Mouse (Mus musculus) midbrain, embryonic 16.5 days (tissue): ENCODE data around the gene Hspa4. TPM values are rescaled to one million over a fixed set of nuclear protein-coding genes. Genes with fewer than 3 reads are reported as not detected.
A peak's percentile ranks its signal among the peaks of the same experiment; 100 is the strongest.

Source experiments
- ATAC-seq: fragments of 200-750 bp; cut with Nextera tagmentation; 2 replicates; pipeline ENCODE4 v1.8.0; 2017; ENCODE audit warnings: moderate TSS enrichment
- H3K27ac ChIP-seq: fragments of 300-500 bp; sonication (generic); 2 replicates; pipeline ENCODE4 v1.5.1; 2014; ENCODE audit warnings: mild to moderate bottlenecking, low read length, mixed read lengths
- H3K27me3 ChIP-seq: fragments of 300-500 bp; sonication (generic); 2 replicates; pipeline ENCODE4 v1.6.1; 2014; ENCODE audit warnings: low read depth, low read length, mixed read lengths; ENCODE audit not compliant: control insufficient read depth, insufficient read depth
- H3K36me3 ChIP-seq: fragments of 300-500 bp; sonication (generic); 2 replicates; pipeline ENCODE4 v1.6.1; 2014; ENCODE audit warnings: mild to moderate bottlenecking, low read length, moderate library complexity, mixed read lengths; ENCODE audit not compliant: control insufficient read depth, insufficient read depth
- H3K4me1 ChIP-seq: fragments of 300-500 bp; sonication (generic); 2 replicates; pipeline ENCODE4 v1.6.1; 2014; ENCODE audit warnings: mild to moderate bottlenecking, low read length, mixed read lengths; ENCODE audit not compliant: control insufficient read depth, insufficient read depth
- H3K4me2 ChIP-seq: fragments of 300-500 bp; sonication (generic); 2 replicates; pipeline ENCODE4 v1.6.1; 2014; ENCODE audit warnings: mild to moderate bottlenecking, low read length, mixed read lengths
- H3K4me3 ChIP-seq: fragments of 300-500 bp; sonication (generic); 2 replicates; pipeline ENCODE4 v1.5.1; 2014; ENCODE audit warnings: low read depth, mild to moderate bottlenecking, low read length, moderate library complexity, mixed read lengths
- H3K9ac ChIP-seq: fragments of 300-500 bp; sonication (generic); 2 replicates; pipeline ENCODE4 v1.6.1; 2014; ENCODE audit warnings: low read depth, low read length, mixed read lengths
- H3K9me3 ChIP-seq: fragments of 300-500 bp; sonication (generic); replicated peaks from 2 replicates; pipeline ENCODE4 v1.6.1; 2014; ENCODE audit warnings: mild to moderate bottlenecking, low read length, mixed read lengths; ENCODE audit not compliant: control insufficient read depth, poor library complexity, severe bottlenecking
- WGBS: fragments of 180-500 bp; shearing (Covaris S2); extraction: QIAGEN DNeasy Blood & Tissue Kit; methylation state at CpG from one replicate; pipeline ENCODE4 v1.1.7; 2014; 5-methylcytosine and 5-hydroxymethylcytosine counted together
- polyA plus RNA-seq: library from polyadenylated mRNA; unstranded; fragments of >200 nt; fragmentation: Nextera tagmentation; extraction: Ambion mirVana; gene quantifications from 2 replicates; pipeline ENCODE4 v1.2.1, GENCODE M21; 2015

The Hspa4 gene
- polyA plus RNA-seq, 1 experiment from 2014 or later: 37.9 TPM

DNA sequence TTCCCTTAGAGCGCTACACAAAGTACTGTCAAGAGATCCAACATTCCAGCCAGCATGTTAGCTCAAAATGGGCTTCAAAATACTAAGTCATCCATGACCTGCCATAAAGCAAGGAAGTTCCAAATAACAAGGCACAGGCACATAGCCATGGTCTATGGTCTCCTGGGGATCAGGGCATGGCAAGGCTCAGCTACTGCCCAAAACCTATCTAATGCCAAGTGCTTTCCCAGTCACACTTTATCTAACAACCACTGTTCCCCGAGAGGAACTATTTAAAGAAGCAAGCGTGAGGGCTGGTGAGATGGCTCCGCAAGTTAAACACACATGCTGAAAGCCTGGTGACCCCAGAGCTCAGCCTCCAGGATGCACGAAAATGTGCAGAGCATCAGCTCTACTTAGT lies 26.9 kb downstream of the Hspa4 start:
- Histone ChIP-seq H3K36me3 (peaks cover 27% of the 10 kb centered on the region), H3K9ac (no peak overlapping the region), H3K4me2 (no peak overlapping the region), H3K27me3 (no peaks in the 10 kb centered on the region), H3K4me1 (no peaks in the 10 kb centered on the region), H3K4me3 (no peak overlapping the region), H3K27ac (no peak overlapping the region), H3K9me3 (no peaks in the 10 kb centered on the region)
- 92% methylated on average over 5 of the region's 5 CpGs for WGBS
- ATAC-seq: no peak

DNA sequence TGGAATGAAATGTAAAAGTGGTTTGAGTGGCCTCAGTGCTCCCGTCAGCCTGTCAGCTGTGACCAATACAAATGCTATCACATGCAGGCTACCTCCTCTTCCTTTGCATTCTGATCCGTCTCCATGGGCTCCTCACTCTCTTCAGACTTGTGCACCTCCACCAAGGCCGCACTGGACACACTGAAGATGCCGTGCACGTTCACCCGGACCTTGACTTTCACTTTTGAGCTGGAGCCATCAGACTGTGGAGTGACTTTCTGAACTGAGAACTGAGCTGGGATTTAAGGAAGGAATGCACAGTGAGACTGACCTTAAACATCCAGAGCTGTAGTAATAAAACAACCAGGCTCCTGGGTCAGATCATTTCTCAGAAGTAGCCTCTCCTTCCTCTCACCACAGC lies 30.7 kb downstream of the Hspa4 start:
- ATAC-seq: no peak
- H3K27ac ChIP-seq: no peak overlapping the region
- WGBS: 92% methylated on average over 6 of the region's 6 CpGs
- H3K9me3 ChIP-seq: no peaks in the 10 kb centered on the region
- no peak overlapping the region for H3K4me2 ChIP-seq
- no peaks in the 10 kb centered on the region for H3K4me1 ChIP-seq
- H3K9ac ChIP-seq: no peak overlapping the region
- H3K27me3 ChIP-seq: no peaks in the 10 kb centered on the region
- H3K36me3 ChIP-seq: peaks cover 45% of the 10 kb centered on the region
- H3K4me3 ChIP-seq: no peak overlapping the region

DNA sequence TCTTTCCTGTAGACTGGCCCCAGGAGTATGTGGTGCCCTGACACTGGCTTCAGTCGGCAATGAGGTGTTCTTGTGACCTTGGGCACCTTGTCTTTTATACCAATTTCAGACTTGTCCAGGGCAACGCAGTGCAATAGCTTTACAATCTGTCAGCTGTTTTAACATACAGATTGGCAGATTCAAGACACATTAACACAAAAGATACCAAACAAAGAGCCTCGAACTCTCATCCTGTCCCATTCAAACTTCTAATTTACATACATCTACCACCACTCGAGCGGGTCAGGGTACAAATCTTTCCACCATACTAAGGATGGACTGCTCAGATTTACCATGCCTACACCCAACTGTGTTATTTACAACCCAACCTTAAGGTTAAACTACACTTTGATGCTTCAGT lies 39.7 kb downstream of the Hspa4 start:
- Histone ChIP-seq H3K4me3 (no peak overlapping the region), H3K9ac (no peak overlapping the region), H3K27ac (no peak overlapping the region), H3K36me3 (peaks cover 24% of the 10 kb centered on the region), H3K4me2 (no peak overlapping the region), H3K4me1 (no peaks in the 10 kb centered on the region), H3K9me3 (no peaks in the 10 kb centered on the region), H3K27me3 (no peaks in the 10 kb centered on the region)
- WGBS: 81% methylated on average over 5 of the region's 5 CpGs
- ATAC-seq: no peak

DNA sequence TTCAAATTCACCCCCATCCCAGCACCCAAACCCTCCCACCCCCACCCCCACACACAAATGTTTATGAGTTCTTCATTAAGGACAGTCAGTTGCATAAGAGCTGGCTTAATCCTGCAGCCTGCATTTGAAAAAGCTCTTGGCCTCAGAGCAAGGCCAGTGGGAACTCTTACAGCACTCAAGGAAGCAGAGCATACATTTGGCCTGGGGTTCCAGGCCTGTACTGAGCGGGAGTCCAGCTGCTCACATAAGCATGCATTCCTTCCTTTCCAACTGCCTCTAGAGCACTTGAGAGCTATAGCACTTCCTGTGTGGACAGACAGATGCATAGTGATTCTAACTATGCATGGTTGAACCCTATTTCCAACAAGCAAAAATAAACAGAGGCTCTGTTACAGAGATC lies 40.2 kb downstream of the Hspa4 start:
- WGBS: 79% methylated on average over 1 of the region's 1 CpGs
- Histone ChIP-seq H3K9ac (no peak overlapping the region), H3K9me3 (no peaks in the 10 kb centered on the region), H3K27me3 (no peaks in the 10 kb centered on the region), H3K36me3 (peaks cover 19% of the 10 kb centered on the region), H3K4me1 (no peaks in the 10 kb centered on the region), H3K27ac (no peak overlapping the region), H3K4me3 (no peak overlapping the region), H3K4me2 (no peak overlapping the region)
- no peak for ATAC-seq

DNA sequence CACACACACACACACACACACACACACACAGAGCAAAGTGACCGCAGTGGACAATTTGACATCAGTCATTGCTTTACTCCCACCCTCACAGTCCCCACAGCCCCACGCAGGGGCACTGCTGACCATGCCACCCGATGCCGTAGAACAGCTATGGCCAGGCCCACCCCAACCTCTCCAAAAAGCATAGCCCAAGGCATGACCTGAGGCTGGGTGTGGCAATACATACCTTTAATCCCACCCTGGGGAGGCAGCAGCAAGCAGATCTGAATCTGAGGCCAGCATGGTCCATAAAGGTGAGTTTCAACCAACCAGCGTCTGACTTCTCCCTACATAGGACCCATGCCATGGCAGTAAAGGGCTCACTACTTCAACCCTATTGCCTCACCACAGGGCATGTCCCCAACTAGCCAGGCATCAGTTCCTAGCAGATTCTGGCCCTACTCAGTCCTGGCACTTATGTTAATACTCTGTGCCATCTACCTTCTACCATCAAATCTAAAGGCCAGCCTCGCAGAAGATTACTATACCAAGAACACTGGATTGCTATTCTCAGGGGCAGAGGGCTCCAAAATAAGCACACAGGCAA lies 41.1 kb downstream of the Hspa4 start:
- no peak overlapping the region for H3K4me3 ChIP-seq
- H3K9ac ChIP-seq: no peak overlapping the region
- no peak overlapping the region for H3K4me2 ChIP-seq
- no peaks in the 10 kb centered on the region for H3K9me3 ChIP-seq
- ATAC-seq: no peak
- no peaks in the 10 kb centered on the region for H3K27me3 ChIP-seq
- H3K4me1 ChIP-seq: no peaks in the 10 kb centered on the region
- WGBS: 89% methylated on average over 6 of the region's 6 CpGs
- no peak overlapping the region for H3K27ac ChIP-seq
- H3K36me3 ChIP-seq: peaks cover 12% of the 10 kb centered on the region; the same call in 1 of the 2 replicates

DNA sequence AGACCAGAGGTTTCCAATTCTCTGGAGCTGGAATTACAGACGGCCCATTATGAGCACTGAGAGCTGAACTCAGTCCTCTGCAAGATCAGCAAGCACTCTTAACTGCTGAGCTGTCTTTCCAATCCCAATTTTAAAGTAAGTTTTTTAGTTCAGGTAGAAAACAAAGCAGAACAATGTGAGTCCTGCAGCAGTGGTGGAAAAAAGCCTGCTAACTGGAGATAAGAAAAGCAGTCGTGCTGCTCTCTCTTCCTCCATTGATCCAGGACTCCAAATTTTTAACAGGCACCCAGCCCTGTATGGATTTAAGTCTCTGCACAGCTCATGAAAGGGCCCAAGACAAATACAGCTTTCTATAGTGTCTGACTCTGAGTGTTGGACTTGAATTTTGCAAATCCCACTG lies 43.3 kb downstream of the Hspa4 start:
- no peak for ATAC-seq
- H3K4me3 ChIP-seq: no peak overlapping the region
- H3K36me3 ChIP-seq: peaks cover 12% of the 10 kb centered on the region; the same call in 1 of the 2 replicates
- no peak overlapping the region for H3K4me2 ChIP-seq
- peaks cover 3% of the 10 kb centered on the region; the same call in 1 of the 2 replicates for H3K4me1 ChIP-seq
- H3K9me3 ChIP-seq: no peaks in the 10 kb centered on the region
- no peak overlapping the region for H3K27ac ChIP-seq
- H3K27me3 ChIP-seq: no peaks in the 10 kb centered on the region
- no peak overlapping the region for H3K9ac ChIP-seq
- 73% methylated on average over 2 of the region's 2 CpGs for WGBS

DNA sequence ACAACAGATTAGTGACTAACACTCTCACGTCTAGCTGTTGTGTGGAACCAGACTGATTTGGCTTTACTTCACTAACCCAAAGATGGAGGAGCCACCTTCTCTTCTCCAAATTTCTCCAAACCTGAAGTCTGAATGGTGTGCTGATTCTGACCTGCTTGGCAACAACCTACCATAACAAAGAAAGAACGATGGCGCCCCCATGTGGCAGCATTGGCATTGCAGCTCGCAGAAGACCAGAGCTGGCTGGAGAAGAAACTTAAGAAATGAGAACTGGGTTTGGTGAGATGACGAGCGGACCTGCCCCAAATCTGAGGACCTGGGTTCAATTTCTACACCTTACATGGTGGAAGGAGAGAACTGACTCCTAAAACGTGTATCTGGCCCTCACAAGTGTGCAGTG lies 45.3 kb downstream of the Hspa4 start:
- peaks cover 3% of the 10 kb centered on the region; the same call in 1 of the 2 replicates for H3K4me1 ChIP-seq
- H3K9me3 ChIP-seq: no peaks in the 10 kb centered on the region
- H3K9ac ChIP-seq: no peak overlapping the region
- no peak for ATAC-seq
- no peaks in the 10 kb centered on the region for H3K27me3 ChIP-seq
- H3K36me3 ChIP-seq: no peaks in the 10 kb centered on the region
- H3K4me2 ChIP-seq: no peak overlapping the region
- H3K27ac ChIP-seq: no peak overlapping the region
- no peak overlapping the region for H3K4me3 ChIP-seq
- 42% methylated on average over 7 of the region's 7 CpGs for WGBS

DNA sequence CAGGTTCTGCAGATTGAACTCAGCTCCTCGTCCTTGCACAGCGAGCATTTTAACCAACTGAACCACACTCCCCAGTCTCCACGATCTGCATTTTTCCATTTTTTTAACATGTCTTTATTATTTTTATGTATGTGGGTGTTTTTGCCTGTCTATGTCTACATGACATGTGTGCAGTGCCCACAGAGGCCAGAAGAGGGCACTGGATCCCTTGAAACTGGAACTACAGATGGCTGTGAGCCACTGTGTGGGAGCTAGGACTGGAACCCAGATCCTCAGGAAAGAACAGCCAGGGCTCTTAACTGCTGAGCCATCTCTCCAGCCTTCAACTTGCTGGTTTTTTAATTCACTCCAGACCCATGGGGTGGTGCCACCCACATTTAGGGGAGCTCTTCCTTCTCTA lies 45.8 kb downstream of the Hspa4 start:
- Histone ChIP-seq H3K4me1 (peaks cover 3% of the 10 kb centered on the region; the same call in 1 of the 2 replicates), H3K4me2 (no peak overlapping the region), H3K4me3 (no peak overlapping the region), H3K27me3 (no peaks in the 10 kb centered on the region), H3K36me3 (no peaks in the 10 kb centered on the region), H3K9ac (no peak overlapping the region), H3K27ac (no peak overlapping the region), H3K9me3 (no peaks in the 10 kb centered on the region)
- 95% methylated on average over 3 of the region's 3 CpGs for WGBS
- no peak for ATAC-seq

DNA sequence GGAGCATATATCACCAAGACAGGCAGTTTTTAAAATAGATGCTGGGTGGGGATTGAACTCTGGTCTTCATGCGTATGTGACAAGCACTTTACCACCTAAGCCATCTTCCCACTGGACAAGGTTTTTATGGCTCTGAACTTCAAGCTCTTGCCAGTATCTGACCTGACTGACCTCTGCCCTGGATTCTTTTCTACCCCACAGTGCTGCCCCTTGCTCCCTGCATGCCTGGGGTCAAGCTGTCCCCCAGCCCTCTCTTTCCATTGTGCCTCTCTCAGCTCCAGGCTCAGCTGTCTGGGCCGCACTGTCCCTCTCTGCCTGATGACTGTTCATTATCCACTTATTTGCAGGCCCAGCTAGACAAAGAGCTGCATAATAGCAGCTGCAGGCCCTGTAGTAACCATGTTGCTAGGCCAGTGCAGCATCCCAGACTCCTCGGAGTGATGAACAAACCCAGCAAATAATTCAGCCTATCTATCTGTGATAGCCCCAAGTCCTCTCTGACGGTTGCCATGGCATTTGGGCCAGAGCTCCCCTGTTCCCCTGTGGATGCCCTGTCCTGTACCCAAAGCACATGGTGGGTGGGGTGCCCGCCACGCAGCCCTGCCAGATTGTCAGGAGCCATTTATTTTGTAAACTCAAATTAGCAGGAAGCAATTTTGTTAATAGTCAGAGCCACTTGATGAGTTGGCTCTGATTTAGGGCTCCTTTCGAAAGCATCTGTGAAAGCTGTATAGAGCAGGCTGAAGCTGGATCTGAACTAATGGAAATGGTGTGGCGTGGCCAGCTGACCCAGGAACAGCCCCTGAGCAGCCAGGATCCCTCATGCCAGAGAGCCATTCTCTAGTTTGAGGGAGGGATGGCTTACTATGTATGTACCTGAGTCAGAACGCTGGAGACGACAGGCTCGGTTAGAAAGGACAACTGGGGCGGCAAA lies 47.8 kb downstream of the Hspa4 start:
- Histone ChIP-seq H3K9ac (peak overlapping the region; percentile 30; the same call in 1 of the 2 replicates), H3K9me3 (no peaks in the 10 kb centered on the region), H3K36me3 (no peaks in the 10 kb centered on the region), H3K4me1 (peaks cover 3% of the 10 kb centered on the region; the same call in 1 of the 2 replicates), H3K4me2 (no peak overlapping the region), H3K27me3 (no peaks in the 10 kb centered on the region), H3K4me3 (no peak overlapping the region), H3K27ac (0 out of 2 replicates have a peak overlapping the region, but pooled peaks have one; percentile 10)
- no peak for ATAC-seq
- 72% methylated on average over 12 of the region's 12 CpGs for WGBS
